Mouse (Mus musculus) intestine, embryonic 15.5 days (tissue): ENCODE measurements around the gene Il12rb1. TPM values are rescaled to one million over a fixed set of nuclear protein-coding genes. Genes with fewer than 3 reads are reported as not detected.
A peak's percentile ranks its signal among the peaks of the same experiment; 100 is the strongest.

Source experiments
- ATAC-seq: fragments of 200-750 bp; cut with Nextera tagmentation; 2 replicates; pipeline ENCODE4 v1.8.0; 2017; ENCODE audit warnings: moderate TSS enrichment, moderate library complexity
- H3K27ac ChIP-seq: fragments of 300-500 bp; sonication (generic); 2 replicates; pipeline ENCODE4 v1.5.1; 2015; ENCODE audit warnings: mild to moderate bottlenecking, inconsistent platforms
- H3K27me3 ChIP-seq: fragments of 300-500 bp; sonication (generic); replicated peaks from 2 replicates; pipeline ENCODE4 v1.6.1; 2015; ENCODE audit warnings: inconsistent platforms
- H3K36me3 ChIP-seq: fragments of 300-500 bp; sonication (generic); 2 replicates; pipeline ENCODE4 v1.6.1; 2015; ENCODE audit warnings: inconsistent platforms
- H3K4me1 ChIP-seq: fragments of 300-500 bp; sonication (generic); replicated peaks from 2 replicates; pipeline ENCODE4 v1.6.1; 2015; ENCODE audit warnings: inconsistent platforms
- H3K4me2 ChIP-seq: fragments of 300-500 bp; sonication (generic); replicated peaks from 2 replicates; pipeline ENCODE4 v1.6.1; 2015; ENCODE audit warnings: mild to moderate bottlenecking, inconsistent platforms
- H3K4me3 ChIP-seq: fragments of 300-500 bp; sonication (generic); replicated peaks from 2 replicates; pipeline ENCODE4 v1.5.1; 2015; ENCODE audit warnings: inconsistent platforms
- H3K9ac ChIP-seq: fragments of 300-500 bp; sonication (generic); 2 replicates; pipeline ENCODE4 v1.6.1; 2015; ENCODE audit warnings: inconsistent platforms
- H3K9me3 ChIP-seq: fragments of 300-500 bp; sonication (generic); 2 replicates; pipeline ENCODE4 v1.6.1; 2016; ENCODE audit warnings: inconsistent platforms
- WGBS: fragments of 180-500 bp; shearing (Covaris S2); methylation state at CpG from one replicate; pipeline ENCODE4 v1.1.7; 2015; 5-methylcytosine and 5-hydroxymethylcytosine counted together
- polyA plus RNA-seq: library from polyadenylated mRNA; unstranded; fragments of >200 nt; fragmentation: Nextera tagmentation; extraction: Ambion mirVana; gene quantifications from 2 replicates; pipeline ENCODE4 v1.2.1, GENCODE M21; 2015

Gene Il12rb1
- polyA plus RNA-seq, 1 experiment from 2014 or later, result 0.40 TPM

DNA sequence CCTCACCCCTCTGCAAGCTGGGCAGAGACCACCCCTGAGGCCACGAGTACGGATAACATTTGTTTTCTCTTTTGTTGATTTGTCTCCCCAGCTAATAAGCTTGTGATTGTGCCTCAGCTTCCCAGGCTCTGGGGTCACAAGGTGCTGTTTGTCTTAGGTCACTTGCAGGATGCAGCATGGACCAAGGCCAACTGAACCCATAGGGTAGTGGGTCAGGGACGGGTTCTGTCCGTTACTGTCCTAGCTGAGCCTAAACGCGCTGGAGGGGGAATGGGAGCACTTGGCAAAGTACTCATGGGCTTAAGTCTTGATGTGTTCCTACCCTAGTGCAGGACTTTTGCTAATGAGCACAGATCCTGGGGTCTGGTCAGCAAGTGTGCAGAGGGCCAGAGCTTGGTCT, 40.7 kb upstream of the Il12rb1 start:
- no peak for ATAC-seq
- H3K9me3 ChIP-seq, result no peaks in the 10 kb centered on the region
- peaks cover 37% of the 10 kb centered on the region for H3K36me3 ChIP-seq
- WGBS, result 78% methylated on average over 6 of the region's 6 CpGs
- H3K9ac ChIP-seq, result no peak overlapping the region
- no peak overlapping the region for H3K4me2 ChIP-seq
- H3K4me1 ChIP-seq, result peaks cover 43% of the 10 kb centered on the region
- H3K27me3 ChIP-seq, result no peaks in the 10 kb centered on the region
- H3K4me3 ChIP-seq, result no peak overlapping the region
- peak overlapping the region; percentile 89 for H3K27ac ChIP-seq

DNA sequence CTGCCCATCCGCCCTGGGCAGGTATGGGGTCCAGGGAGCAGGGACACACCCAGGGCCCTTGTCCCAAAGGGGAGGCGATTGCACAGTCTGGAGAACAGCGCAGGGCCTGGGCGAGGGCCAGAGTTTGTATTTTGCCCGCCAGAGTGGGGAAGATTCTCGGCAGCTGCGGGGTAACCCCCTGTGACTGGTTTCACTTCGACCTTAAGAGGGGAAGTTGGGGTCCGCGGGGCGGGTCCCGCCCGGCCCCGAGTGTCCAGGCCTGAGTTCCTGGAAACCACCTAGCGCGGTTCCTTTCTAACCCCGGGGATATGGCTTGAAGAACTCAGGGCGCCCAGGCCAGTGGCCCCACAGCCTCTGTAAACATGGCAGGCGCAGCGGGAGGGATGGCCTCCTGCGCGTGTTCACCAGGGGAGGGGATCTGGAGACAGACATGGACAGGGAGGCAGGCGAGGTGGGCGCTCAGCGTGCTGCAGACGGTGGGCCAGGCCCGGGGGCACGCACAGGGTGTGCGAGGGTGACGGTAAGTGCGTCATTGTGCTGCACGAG, 39.9 kb upstream of the Il12rb1 start:
- Histone ChIP-seq H3K9me3 (no peaks in the 10 kb centered on the region), H3K4me1 (peaks cover 47% of the 10 kb centered on the region), H3K36me3 (peaks cover 34% of the 10 kb centered on the region), H3K4me2 (no peak overlapping the region), H3K27ac (no peak overlapping the region), H3K27me3 (no peaks in the 10 kb centered on the region), H3K9ac (no peak overlapping the region), H3K4me3 (no peak overlapping the region)
- no peak for ATAC-seq
- 91% methylated on average over 32 of the region's 32 CpGs for WGBS

- no peaks in the 10 kb centered on the region for H3K9me3 ChIP-seq
- peaks cover 48% of the 10 kb centered on the region for H3K4me1 ChIP-seq
- H3K9ac ChIP-seq, result no peak overlapping the region
- 80% methylated on average over 16 of the region's 16 CpGs for WGBS
- no peak overlapping the region for H3K4me3 ChIP-seq
- H3K27me3 ChIP-seq, result no peaks in the 10 kb centered on the region
- no peak overlapping the region for H3K27ac ChIP-seq
- H3K36me3 ChIP-seq, result peaks cover 34% of the 10 kb centered on the region
- no peak for ATAC-seq
- no peak overlapping the region for H3K4me2 ChIP-seq
Observed at GRCm38 (mm10) chr8:70768956-70769355, 39.3 kb upstream of the Il12rb1 start.

- Histone ChIP-seq H3K9ac (no peak overlapping the region), H3K9me3 (no peaks in the 10 kb centered on the region), H3K4me1 (peaks cover 52% of the 10 kb centered on the region), H3K36me3 (peaks cover 34% of the 10 kb centered on the region), H3K4me2 (no peak overlapping the region), H3K4me3 (no peak overlapping the region), H3K27me3 (no peaks in the 10 kb centered on the region), H3K27ac (no peak overlapping the region)
- 6% methylated on average over 26 of the region's 26 CpGs for WGBS
- ATAC-seq, result peak; percentile 56
Observed at GRCm38 (mm10) chr8:70769359-70769758, 38.9 kb upstream of the Il12rb1 start.

DNA sequence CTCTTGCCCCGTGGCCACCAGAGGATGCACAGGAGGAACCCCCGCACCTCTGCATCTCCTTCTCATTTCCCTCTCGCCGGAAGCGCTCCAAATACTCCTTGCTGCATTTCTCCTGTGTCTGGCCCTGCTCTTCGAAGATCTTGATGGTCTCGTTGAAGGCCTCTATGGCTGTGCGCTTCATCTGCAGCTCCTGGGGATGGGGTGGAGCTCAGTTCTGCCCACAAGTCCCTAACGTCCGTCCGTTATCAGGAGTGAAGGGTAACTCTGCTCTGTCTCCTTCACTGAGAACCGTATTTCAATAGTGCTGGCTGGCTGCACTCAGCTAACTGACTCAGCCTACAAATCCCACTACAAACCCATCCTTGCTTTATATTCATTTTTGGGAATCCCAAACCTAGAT, 38.4 kb upstream of the Il12rb1 start:
- Histone ChIP-seq H3K9ac (no peak overlapping the region), H3K4me1 (peaks cover 53% of the 10 kb centered on the region), H3K4me3 (no peak overlapping the region), H3K9me3 (no peaks in the 10 kb centered on the region), H3K4me2 (no peak overlapping the region), H3K27ac (no peak overlapping the region), H3K27me3 (no peaks in the 10 kb centered on the region), H3K36me3 (peaks cover 38% of the 10 kb centered on the region)
- WGBS, result 75% methylated on average over 12 of the region's 12 CpGs
- ATAC-seq, result no peak

DNA sequence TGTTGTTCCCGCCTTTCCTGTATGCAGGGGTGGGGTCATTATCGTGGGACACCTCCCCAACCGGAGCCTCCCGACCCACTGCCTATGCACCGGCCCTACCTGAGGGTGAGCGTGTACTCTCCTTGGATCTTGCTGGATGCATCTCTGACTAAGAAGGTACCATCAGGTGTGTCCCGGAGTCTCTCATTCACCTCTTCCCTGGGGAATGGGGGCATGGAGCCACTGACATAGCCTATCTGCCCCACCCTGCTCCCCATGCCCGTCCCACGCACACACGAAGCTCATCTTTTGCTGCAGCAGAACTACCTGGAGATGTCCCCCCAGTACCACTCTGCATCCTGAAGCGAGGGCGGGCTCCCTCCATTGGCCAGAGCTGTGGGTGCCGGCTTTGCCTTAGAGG, 37.5 kb upstream of the Il12rb1 start:
- H3K36me3 ChIP-seq, result peaks cover 39% of the 10 kb centered on the region
- no peaks in the 10 kb centered on the region for H3K9me3 ChIP-seq
- H3K4me1 ChIP-seq, result peaks cover 56% of the 10 kb centered on the region
- 94% methylated on average over 13 of the region's 13 CpGs for WGBS
- H3K4me2 ChIP-seq, result no peak overlapping the region
- no peaks in the 10 kb centered on the region for H3K27me3 ChIP-seq
- H3K4me3 ChIP-seq, result no peak overlapping the region
- no peak overlapping the region for H3K27ac ChIP-seq
- H3K9ac ChIP-seq, result no peak overlapping the region
- ATAC-seq, result no peak

- ATAC-seq, result no peak
- no peak overlapping the region for H3K27ac ChIP-seq
- no peaks in the 10 kb centered on the region for H3K27me3 ChIP-seq
- WGBS, result 87% methylated on average over 7 of the region's 7 CpGs
- H3K9me3 ChIP-seq, result no peaks in the 10 kb centered on the region
- H3K4me1 ChIP-seq, result peaks cover 60% of the 10 kb centered on the region
- H3K9ac ChIP-seq, result no peak overlapping the region
- H3K36me3 ChIP-seq, result peaks cover 39% of the 10 kb centered on the region
- no peak overlapping the region for H3K4me3 ChIP-seq
- no peak overlapping the region for H3K4me2 ChIP-seq
Observed at GRCm38 (mm10) chr8:70771217-70771616, 37.0 kb upstream of the Il12rb1 start.

DNA sequence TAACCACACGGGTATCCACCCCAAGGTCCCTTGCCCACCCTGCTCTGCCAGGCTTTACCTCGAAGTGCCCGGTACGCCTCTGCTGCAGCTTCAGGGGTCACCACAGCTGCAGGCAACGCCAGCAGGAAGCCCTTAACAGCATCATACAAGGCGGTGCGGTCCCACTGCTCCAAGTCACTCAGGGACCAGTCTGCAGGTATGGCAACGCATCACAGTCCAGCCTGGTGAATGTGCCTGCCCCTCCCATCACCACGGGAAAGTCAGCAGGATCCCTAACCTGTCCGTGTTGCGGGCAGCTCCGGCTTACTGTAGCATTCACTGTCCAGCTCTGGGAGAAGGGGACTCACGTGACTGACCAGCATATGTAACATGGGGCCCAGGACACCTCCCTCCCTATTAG, 36.2 kb upstream of the Il12rb1 start:
- H3K4me1 ChIP-seq, result peaks cover 52% of the 10 kb centered on the region
- H3K9me3 ChIP-seq, result no peaks in the 10 kb centered on the region
- H3K9ac ChIP-seq, result no peak overlapping the region
- no peaks in the 10 kb centered on the region for H3K27me3 ChIP-seq
- no peak for ATAC-seq
- 92% methylated on average over 13 of the region's 13 CpGs for WGBS
- peaks cover 39% of the 10 kb centered on the region for H3K36me3 ChIP-seq
- H3K27ac ChIP-seq, result no peak overlapping the region
- no peak overlapping the region for H3K4me2 ChIP-seq
- H3K4me3 ChIP-seq, result no peak overlapping the region

DNA sequence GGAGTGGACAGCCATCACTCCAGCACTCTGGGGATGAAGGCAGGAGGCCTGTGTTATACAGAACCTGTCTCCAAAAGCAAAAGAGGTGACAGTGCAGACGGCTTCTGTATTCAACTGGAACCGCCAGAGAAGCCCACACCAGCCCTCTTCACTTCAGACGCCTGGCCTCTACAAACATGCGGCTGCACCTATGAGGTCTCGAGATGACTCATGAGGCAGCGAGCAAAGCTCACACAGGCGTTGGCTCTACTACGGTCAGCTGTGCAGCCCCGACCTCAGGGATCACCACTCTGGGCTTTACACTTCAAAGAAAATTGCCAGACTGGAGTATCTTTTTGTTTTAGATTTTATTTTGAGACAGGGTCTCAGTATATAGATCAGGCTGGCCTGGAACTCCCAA, 35.4 kb upstream of the Il12rb1 start:
- WGBS, result 72% methylated on average over 9 of the region's 9 CpGs
- peak overlapping the region; percentile 90; the same call in 1 of the 2 replicates for H3K4me2 ChIP-seq
- no peak overlapping the region for H3K4me3 ChIP-seq
- no peak for ATAC-seq
- peaks cover 50% of the 10 kb centered on the region for H3K4me1 ChIP-seq
- peak overlapping the region; percentile 44 for H3K27ac ChIP-seq
- 0 out of 2 replicates have a peak overlapping the region, but pooled peaks have one; percentile 17 for H3K9ac ChIP-seq
- no peaks in the 10 kb centered on the region for H3K27me3 ChIP-seq
- H3K36me3 ChIP-seq, result peaks cover 35% of the 10 kb centered on the region
- no peaks in the 10 kb centered on the region for H3K9me3 ChIP-seq

DNA sequence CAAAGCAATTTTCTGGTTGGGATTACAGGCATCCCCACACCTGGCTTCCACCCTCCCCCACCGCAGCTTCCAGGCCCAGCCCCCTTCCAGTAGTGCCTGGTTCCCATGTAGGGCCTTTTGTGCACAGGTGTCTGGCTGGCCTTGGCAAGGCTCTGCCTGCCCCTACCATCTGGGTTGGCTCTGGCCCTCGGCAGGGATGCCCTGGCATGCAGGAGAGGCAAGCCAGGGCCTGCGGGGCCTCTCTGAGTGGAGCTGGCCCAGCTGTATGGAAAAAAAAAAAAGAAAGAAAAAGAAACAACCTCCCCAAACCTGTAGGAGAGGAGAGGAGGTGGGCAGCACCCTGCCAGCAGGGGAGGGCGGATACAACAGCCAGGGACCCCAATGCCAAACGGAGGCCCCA, 34.8 kb upstream of the Il12rb1 start:
- Histone ChIP-seq H3K4me1 (peaks cover 54% of the 10 kb centered on the region), H3K27ac (peak overlapping the region; percentile 44), H3K9me3 (no peaks in the 10 kb centered on the region), H3K27me3 (no peaks in the 10 kb centered on the region), H3K4me3 (no peak overlapping the region), H3K9ac (peak overlapping the region; percentile 17; the same call in 1 of the 2 replicates), H3K4me2 (peak overlapping the region; percentile 90), H3K36me3 (peaks cover 35% of the 10 kb centered on the region)
- WGBS, result 71% methylated on average over 5 of the region's 5 CpGs
- no peak for ATAC-seq

- WGBS, result 31% methylated on average over 9 of the region's 9 CpGs
- peaks cover 35% of the 10 kb centered on the region for H3K36me3 ChIP-seq
- peaks cover 52% of the 10 kb centered on the region for H3K4me1 ChIP-seq
- H3K9me3 ChIP-seq, result no peaks in the 10 kb centered on the region
- peak overlapping the region; percentile 98 for H3K9ac ChIP-seq
- peak overlapping the region; percentile 90 for H3K4me2 ChIP-seq
- H3K27me3 ChIP-seq, result no peaks in the 10 kb centered on the region
- H3K4me3 ChIP-seq, result no peak overlapping the region
- peak overlapping the region; percentile 44 for H3K27ac ChIP-seq
- ATAC-seq, result peak; percentile 24
Observed at GRCm38 (mm10) chr8:70773833-70774232, 34.4 kb upstream of the Il12rb1 start.

- no peak for ATAC-seq
- no peak overlapping the region for H3K4me3 ChIP-seq
- H3K36me3 ChIP-seq, result peaks cover 36% of the 10 kb centered on the region
- H3K9ac ChIP-seq, result peak overlapping the region; percentile 98
- 93% methylated on average over 18 of the region's 18 CpGs for WGBS
- peak overlapping the region; percentile 44 for H3K27ac ChIP-seq
- no peaks in the 10 kb centered on the region for H3K27me3 ChIP-seq
- no peaks in the 10 kb centered on the region for H3K9me3 ChIP-seq
- H3K4me1 ChIP-seq, result peaks cover 46% of the 10 kb centered on the region
- H3K4me2 ChIP-seq, result peak overlapping the region; percentile 90
Observed at GRCm38 (mm10) chr8:70774740-70775139, 33.5 kb upstream of the Il12rb1 start.

DNA sequence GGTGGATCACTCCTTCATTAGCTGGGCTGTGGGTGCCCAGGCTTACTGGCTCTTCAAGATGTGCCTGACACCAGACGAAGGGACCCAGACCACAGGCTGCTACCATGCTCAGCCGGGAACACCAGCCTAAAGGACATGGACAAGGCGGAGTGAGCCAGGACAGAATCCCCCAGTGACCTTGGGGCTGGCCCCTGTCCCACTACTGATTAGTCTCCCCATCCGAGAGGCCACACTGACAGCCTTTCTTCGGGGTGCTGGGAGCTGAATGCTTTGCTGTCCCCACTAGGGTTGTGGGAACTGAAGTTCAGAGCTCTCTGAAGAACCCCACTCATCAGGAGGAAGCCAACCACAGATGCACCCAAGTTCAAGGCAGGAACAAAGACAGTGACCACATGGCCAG, 33.0 kb upstream of the Il12rb1 start:
- H3K4me3 ChIP-seq, result peak overlapping the region; percentile 82
- ATAC-seq, result no peak
- H3K36me3 ChIP-seq, result peaks cover 40% of the 10 kb centered on the region
- H3K27ac ChIP-seq, result 0 out of 2 replicates have a peak overlapping the region, but pooled peaks have one; percentile 44
- H3K4me1 ChIP-seq, result peaks cover 46% of the 10 kb centered on the region
- peak overlapping the region; percentile 90 for H3K4me2 ChIP-seq
- WGBS, result 88% methylated on average over 5 of the region's 5 CpGs
- H3K9ac ChIP-seq, result peak overlapping the region; percentile 98
- H3K9me3 ChIP-seq, result no peaks in the 10 kb centered on the region
- H3K27me3 ChIP-seq, result no peaks in the 10 kb centered on the region
